Comparison of ENCODE assay signal across 9 mouse cellular contexts in the genomic region with DNA sequence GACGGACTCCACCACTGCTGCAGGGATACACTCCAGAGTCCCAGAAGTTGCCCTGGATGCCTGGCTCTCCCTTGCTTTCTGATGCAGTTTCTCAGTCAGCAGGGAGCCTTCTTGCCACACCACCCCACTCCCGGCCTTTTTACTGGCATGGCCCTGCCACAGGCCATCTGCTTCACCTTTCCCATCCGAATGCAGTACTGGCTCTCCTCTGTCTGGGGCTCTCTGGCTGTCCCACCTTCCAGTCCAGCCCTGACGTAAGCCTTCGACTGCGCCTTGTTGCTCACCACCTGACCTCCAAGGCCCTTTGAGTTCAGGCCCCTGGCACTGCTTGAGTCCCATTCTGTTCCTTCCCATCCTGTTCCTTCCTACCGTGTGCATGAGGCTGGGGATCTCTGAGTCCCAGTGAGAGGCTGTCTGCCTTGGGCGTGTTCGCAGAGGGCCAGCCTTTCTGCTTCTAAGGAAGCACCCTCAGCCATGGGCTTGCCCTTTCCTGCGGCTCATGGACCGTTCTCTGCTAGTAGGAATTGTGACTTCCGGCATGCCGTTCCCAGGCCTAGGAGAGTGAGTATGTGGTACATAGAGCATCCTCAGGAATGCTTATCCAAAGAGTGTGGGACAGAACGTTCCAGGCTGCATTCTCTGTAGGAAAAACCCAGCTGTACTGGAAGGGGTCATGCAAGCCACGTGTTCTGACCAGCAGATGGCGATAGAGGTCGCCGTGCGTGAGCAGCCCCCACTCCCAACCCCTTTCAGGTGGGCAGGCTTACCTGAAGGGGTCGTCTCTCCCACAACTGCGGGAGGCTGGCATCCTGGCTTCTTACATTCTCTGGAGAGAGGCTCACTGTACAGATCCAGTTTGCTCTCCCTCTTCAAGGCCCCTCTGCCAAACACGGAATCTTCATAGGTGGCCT. TPM values are rescaled to one million over a fixed set of nuclear protein-coding genes. Genes with fewer than 3 reads are reported as not detected.
A peak's percentile ranks its signal among the peaks of the same experiment; 100 is the strongest.
DNase-seq lines count a peak whose midpoint lies in the region; ATAC-seq and TF ChIP-seq lines count a peak whose summit lies in the region.
"Had no signal": no experiment of that assay in that cellular context is flagged by ENCODE, and none has a peak within 500 bp of the region (broad histone marks: within the 10 kb centered on the region; RNA-seq: fewer than 3 reads in every experiment).

No protein-coding gene starts in this region.

- peaks cover 11% of the 10 kb centered on the region for H3K4me1 ChIP-seq in thymus, adult 2 months (replicated peaks; ENCODE audit: control insufficient read depth, insufficient read depth, low read length)

- 52% methylated on average over 22 of the region's 22 CpGs for WGBS in thymus, adult 2 months

- TF ChIP-seq CTCF in thymus, adult 2 months (IDR thresholded peaks at IDR 0.05; ENCODE audit: borderline replicate concordance, control insufficient read depth, extremely low read depth, insufficient read depth, low read length, poor library complexity): peak; percentile 94

- H3K36me3 ChIP-seq in thymus, adult 2 months (ENCODE audit: control insufficient read depth, insufficient read depth, low read length): no peaks in the 10 kb centered on the region
- H3K36me3 ChIP-seq: liver, embryonic 15.5 days had no signal

- ATAC-seq in granulocyte monocyte progenitor cell, adult 5-6 weeks (replicated peaks; ENCODE audit: poor library complexity, severe bottlenecking): 0 out of 2 replicates have a peak, but pooled peaks have one; percentile 34

- TF ChIP-seq POLR2A in thymus, adult 2 months (IDR thresholded peaks at IDR 0.05; ENCODE audit: control insufficient read depth, extremely low read depth, insufficient read depth, low read length, poor library complexity): no peak

- no peak overlapping the region for H3K4me3 ChIP-seq in thymus, adult 2 months (ENCODE audit: control insufficient read depth, insufficient read depth, low read length)
- H3K4me3 ChIP-seq: liver, embryonic 15.5 days had no signal

- H3K27me3 ChIP-seq in thymus, adult 2 months (ENCODE audit: control insufficient read depth, insufficient read depth, low read length): no peaks in the 10 kb centered on the region

- H3K27ac ChIP-seq in thymus, adult 2 months (ENCODE audit: control insufficient read depth, insufficient read depth, low read length): no peak overlapping the region
- H3K27ac ChIP-seq: liver, embryonic 15.5 days had no signal

- DNase-seq in layer of hippocampus, adult 11-12 months (ENCODE audit: low spot score): peak; percentile 24
- DNase-seq in layer of hippocampus, adult 8-10 months (ENCODE audit: low spot score in 2 of 2): no peak
- peak; percentile 24 for DNase-seq in MN1 (ENCODE audit: low spot score)
- peak; percentile 72 to 73 for DNase-seq in cerebellum, adult 18-20 months
- DNase-seq in lung, postnatal 36 days: peak; percentile 48
- DNase-seq in thymus, adult 2 months: peak; percentile 51
- DNase-seq in right cerebral cortex, adult 2 months (ENCODE audit: low spot score in 2 of 2): no peak

RNA-seq across cellular contexts. Expression of gene Syt2, which starts 58.2 kb away (rescaled TPM):
- total RNA-seq in layer of hippocampus, adult 8-10 months (2022): 10 to 100 TPM; 31.6 to 35.4 (median 34.6) TPM
- not detected in 2 replicates for total RNA-seq in granulocyte monocyte progenitor cell, adult 5-6 weeks (2014; fragmentation: Nextera tagmentation)
- total RNA-seq in granulocyte monocyte progenitor cell, adult 5-6 weeks (2017): 0.41 TPM in 1 of 2 replicates, not detected in the other
- polyA plus RNA-seq in thymus, adult 2 months (2012; rRNA removed): 0.05 and 0.70 TPM in 2 replicates

Comparison
In these comparisons a context has a peak if more than half of its experiments do, and no peak if none do; other contexts are left out.
1. DNase-seq: peak in layer of hippocampus, adult 11-12 months (single experiment), MN1 (single experiment), cerebellum, adult 18-20 months (2 of 2), lung, postnatal 36 days (single experiment) and thymus, adult 2 months (single experiment); none in layer of hippocampus, adult 8-10 months (0 of 2) and right cerebral cortex, adult 2 months (0 of 2).
2. RNA of gene Syt2, which starts 58.2 kb away (total RNA-seq): 31.6 to 35.4 TPM in layer of hippocampus, adult 8-10 months; 0.41 TPM in granulocyte monocyte progenitor cell, adult 5-6 weeks; every median in the first group is over 10 times any median in the second.